19 mouse cellular contexts compared by ENCODE assay signal in genomic region chr9:9854791-9855190, GRCm38 (mm10).
"Had no signal": no experiment of that assay in that cellular context is flagged by ENCODE, and none has a peak within 500 bp of the region (broad histone marks: within the 10 kb centered on the region; RNA-seq: fewer than 3 reads in every experiment).

No protein-coding gene starts in this region.

- DNase-seq: liver, postnatal 0 days; lung, adult 2 months; lung, postnatal 14 days; lung, postnatal 36 days; right cerebral cortex, adult 18-20 months; right cerebral cortex, postnatal 25 days; right cerebral cortex, postnatal 4 days; spleen, adult 18-20 months; thymus, adult 18-20 months; thymus, postnatal 14 days; thymus, postnatal 36 days had no signal

- H3K36me3 ChIP-seq: lung, embryonic 15.5 days; midbrain, embryonic 13.5 days; midbrain, embryonic 15.5 days; neural tube, embryonic 12.5 days had no signal

- H3K9me3 ChIP-seq: lung, embryonic 15.5 days; megakaryocyte, embryonic 14.5 days; midbrain, embryonic 13.5 days; midbrain, embryonic 15.5 days; neural tube, embryonic 12.5 days had no signal

- H3K27ac ChIP-seq: lung, embryonic 15.5 days; macrophage; midbrain, embryonic 13.5 days; midbrain, embryonic 15.5 days; neural tube, embryonic 12.5 days had no signal

- H3K4me3 ChIP-seq: lung, embryonic 15.5 days; megakaryocyte, embryonic 14.5 days; midbrain, embryonic 13.5 days; midbrain, embryonic 15.5 days; neural tube, embryonic 12.5 days had no signal

- H3K9ac ChIP-seq: liver, postnatal 0 days; lung, embryonic 15.5 days; midbrain, embryonic 13.5 days; midbrain, embryonic 15.5 days; neural tube, embryonic 12.5 days had no signal

- H3K4me1 ChIP-seq: lung, embryonic 15.5 days; megakaryocyte, embryonic 14.5 days; midbrain, embryonic 13.5 days; midbrain, embryonic 15.5 days; neural tube, embryonic 12.5 days had no signal

- H3K4me2 ChIP-seq: lung, embryonic 15.5 days; midbrain, embryonic 11.5 days; midbrain, embryonic 13.5 days; midbrain, embryonic 15.5 days; neural tube, embryonic 12.5 days had no signal

- ATAC-seq: liver, postnatal 0 days; lung, postnatal 0 days; midbrain, embryonic 13.5 days; midbrain, embryonic 15.5 days had no signal

- H3K27me3 ChIP-seq: lung, embryonic 15.5 days; megakaryocyte, embryonic 14.5 days; midbrain, embryonic 13.5 days; midbrain, embryonic 15.5 days; neural tube, embryonic 12.5 days had no signal
